Mouse (Mus musculus) hindbrain, embryonic 11.5 days (tissue): ENCODE measurements around the gene Slc12a7. TPM values are rescaled to one million over a fixed set of nuclear protein-coding genes. Genes with fewer than 3 reads are reported as not detected.
A peak's percentile ranks its signal among the peaks of the same experiment; 100 is the strongest.

Source experiments
- ATAC-seq: fragments of 200-750 bp; cut with Nextera tagmentation; 2 replicates; pipeline ENCODE4 v1.8.0; 2017; ENCODE audit warnings: mild to moderate bottlenecking, moderate TSS enrichment, moderate library complexity; ENCODE audit not compliant: low FRiP score
- DNase-seq: peaks from one replicate; pipeline ENCODE4 v3.0.0-alpha.2; 2015; ENCODE audit warnings: low spot score
- H3K27ac ChIP-seq: fragments of 300-500 bp; sonication (generic); 2 replicates; pipeline ENCODE4 v1.5.1; 2014; ENCODE audit warnings: mild to moderate bottlenecking, low read depth, low read length
- H3K27me3 ChIP-seq: fragments of 300-500 bp; sonication (generic); 2 replicates; pipeline ENCODE4 v1.6.1; 2014; ENCODE audit warnings: mild to moderate bottlenecking, low read length, moderate library complexity, mixed read lengths; ENCODE audit not compliant: control insufficient read depth, insufficient read depth
- H3K36me3 ChIP-seq: fragments of 300-500 bp; sonication (generic); 2 replicates; pipeline ENCODE4 v1.6.1; 2014; ENCODE audit warnings: mild to moderate bottlenecking, low read length, moderate library complexity, mixed read lengths; ENCODE audit not compliant: control insufficient read depth, insufficient read depth
- H3K4me1 ChIP-seq: fragments of 300-500 bp; sonication (generic); replicated peaks from 2 replicates; pipeline ENCODE4 v1.6.1; 2014; ENCODE audit warnings: low read length, mixed read lengths; ENCODE audit not compliant: control insufficient read depth, insufficient read depth
- H3K4me2 ChIP-seq: fragments of 300-500 bp; sonication (generic); replicated peaks from 2 replicates; pipeline ENCODE4 v1.6.1; 2014; ENCODE audit warnings: mild to moderate bottlenecking, low read depth, low read length
- H3K4me3 ChIP-seq: fragments of 300-500 bp; sonication (generic); 2 replicates; pipeline ENCODE4 v1.5.1; 2014; ENCODE audit warnings: low read depth, low read length
- H3K9ac ChIP-seq: fragments of 300-500 bp; sonication (generic); 2 replicates; pipeline ENCODE4 v1.6.1; 2014; ENCODE audit warnings: low read depth, low read length
- H3K9me3 ChIP-seq: fragments of 300-500 bp; sonication (generic); 2 replicates; pipeline ENCODE4 v1.6.1; 2016; ENCODE audit warnings: low read length; ENCODE audit not compliant: control insufficient read depth
- WGBS: fragments of 180-500 bp; shearing (Covaris S2); extraction: QIAGEN DNeasy Blood & Tissue Kit; methylation state at CpG from one replicate; pipeline ENCODE4 v1.1.7; 2014; 5-methylcytosine and 5-hydroxymethylcytosine counted together
- polyA plus RNA-seq: library from polyadenylated mRNA; unstranded; fragments of >200 nt; fragmentation: Nextera tagmentation; extraction: Ambion mirVana; gene quantifications from 2 replicates; pipeline ENCODE4 v1.2.1, GENCODE M21; 2014

Slc12a7 gene
- polyA plus RNA-seq, 1 experiment from 2014 or later, result 34.2 TPM

GRCm38 (mm10) chr13:73839740-73840139 lies 106.8 kb downstream of the Slc12a7 start:
- H3K4me3 ChIP-seq, result no peak overlapping the region
- no peak overlapping the region for H3K4me2 ChIP-seq
- no peak overlapping the region for H3K9ac ChIP-seq
- no peak overlapping the region for H3K27ac ChIP-seq
- 65% methylated on average over 4 of the region's 4 CpGs for WGBS
- H3K4me1 ChIP-seq, result no peaks in the 10 kb centered on the region
- DNase-seq, result no peak
- no peaks in the 10 kb centered on the region for H3K36me3 ChIP-seq
- no peaks in the 10 kb centered on the region for H3K27me3 ChIP-seq
- ATAC-seq, result no peak
- H3K9me3 ChIP-seq, result no peaks in the 10 kb centered on the region

GRCm38 (mm10) chr13:73842696-73843095 lies 109.8 kb downstream of the Slc12a7 start:
- Histone ChIP-seq H3K9ac (no peak overlapping the region), H3K27me3 (peaks cover 11% of the 10 kb centered on the region), H3K9me3 (no peaks in the 10 kb centered on the region), H3K36me3 (no peaks in the 10 kb centered on the region), H3K4me2 (no peak overlapping the region), H3K4me1 (no peaks in the 10 kb centered on the region), H3K4me3 (no peak overlapping the region), H3K27ac (no peak overlapping the region)
- DNase-seq (no peak), ATAC-seq (no peak)

- DNase-seq (peak; percentile 65), ATAC-seq (peak; percentile 87)
- peaks cover 11% of the 10 kb centered on the region for H3K27me3 ChIP-seq
- H3K4me2 ChIP-seq, result peak overlapping the region; percentile 91
- H3K9ac ChIP-seq, result peak overlapping the region; percentile 68
- no peak overlapping the region for H3K27ac ChIP-seq
- under 1% methylated on average over 61 of the region's 65 CpGs for WGBS
- H3K36me3 ChIP-seq, result no peaks in the 10 kb centered on the region
- no peaks in the 10 kb centered on the region for H3K4me1 ChIP-seq
- peak overlapping the region; percentile 50 for H3K4me3 ChIP-seq
- H3K9me3 ChIP-seq, result no peaks in the 10 kb centered on the region
Observed at GRCm38 (mm10) chr13:73846589-73847464, 113.9 kb downstream of the Slc12a7 start.

DNA sequence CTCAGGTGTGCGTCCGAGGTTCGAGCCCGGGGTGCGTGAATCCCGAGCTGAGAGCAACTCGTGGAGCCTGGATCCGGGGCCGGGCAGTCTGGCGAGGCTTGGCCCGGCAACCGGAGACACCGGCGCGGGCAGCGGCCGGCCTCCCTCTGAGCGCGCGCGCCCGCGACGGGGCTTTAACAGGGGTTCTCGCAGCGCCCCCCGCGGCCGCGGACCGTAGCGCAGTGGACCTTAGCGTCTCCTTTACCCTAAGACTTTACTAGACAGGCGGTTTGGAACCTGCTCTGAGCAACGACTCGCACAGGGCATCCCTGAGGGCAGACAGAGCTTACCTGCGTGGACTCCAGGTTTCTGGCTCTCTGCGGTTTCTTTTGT lies 114.6 kb downstream of the Slc12a7 start, which contains the start of gene Nkd2:
Nkd2 (minus strand) TSS at position 167 of the 372 bp plus-strand sequence.
- Histone ChIP-seq H3K27me3 (peaks cover 11% of the 10 kb centered on the region), H3K9ac (peak within 1 kb of the TSS; percentile 68), H3K9me3 (no peaks in the 10 kb centered on the region), H3K4me2 (peak within 1 kb of the TSS; percentile 91), H3K4me1 (no peaks in the 10 kb centered on the region), H3K27ac (no peak within 1 kb of the TSS), H3K4me3 (peak within 1 kb of the TSS; percentile 50), H3K36me3 (no peaks in the 10 kb centered on the region)
- ATAC-seq (peak; percentile 89), DNase-seq (peak; percentile 96)
- 1% methylated on average over 38 of the region's 38 CpGs for WGBS

Other genes starting within 250 kb of the Slc12a7 start
- 0.36 TPM in 1 of 2 replicates, not detected in the other for gene Slc6a3, start 196.3 kb upstream of the Slc12a7 start, polyA plus RNA-seq
- 111 and 112 TPM in 2 replicates for gene Clptm1l, start 129.1 kb upstream of the Slc12a7 start, polyA plus RNA-seq
- gene Tert, start 106.2 kb upstream of the Slc12a7 start, polyA plus RNA-seq, result 3.3 and 5.3 TPM in 2 replicates
- not detected in 2 replicates for gene Slc6a18, start 55.1 kb upstream of the Slc12a7 start, polyA plus RNA-seq
- not detected in 2 replicates for gene Slc6a19, start 28.2 kb upstream of the Slc12a7 start, polyA plus RNA-seq
- gene Nkd2, start 114.5 kb downstream of the Slc12a7 start, polyA plus RNA-seq, result 14.7 TPM in 2 replicates
- gene Trip13, start 204.7 kb downstream of the Slc12a7 start, polyA plus RNA-seq, result 40.1 and 49.5 TPM in 2 replicates
- 76.7 and 77.5 TPM in 2 replicates for gene Brd9, start 204.7 kb downstream of the Slc12a7 start, polyA plus RNA-seq
- gene Zdhhc11, start 230.8 kb downstream of the Slc12a7 start, polyA plus RNA-seq, result not detected in 2 replicates